Mouse (Mus musculus) skeletal muscle tissue, postnatal 0 days (tissue): ENCODE measurements around the gene Tfdp1. TPM values are rescaled to one million over a fixed set of nuclear protein-coding genes. Genes with fewer than 3 reads are reported as not detected.

Source experiments
- polyA plus RNA-seq: library from polyadenylated mRNA; unstranded; fragments of >200 nt; fragmentation: Nextera tagmentation; extraction: Ambion mirVana; gene quantifications from 2 replicates; pipeline ENCODE4 v1.2.1, GENCODE M21; 2015

The Tfdp1 gene
- polyA plus RNA-seq = 54.9 and 66.3 TPM in 2 replicates

GRCm38 (mm10) chr8:13338255-13338860, at the start of gene Tfdp1:
TSS of gene Tfdp1 (plus strand) at chr8:13338751.

GRCm38 (mm10) chr8:13396725-13397124, 58.2 kb downstream of the Tfdp1 start, which contains the start of gene Atp4b:
TSS of gene Atp4b (minus strand) at chr8:13396825.

GRCm38 (mm10) chr8:13404666-13405131, 66.1 kb downstream of the Tfdp1 start, which contains the start of gene Grk1:
TSS of gene Grk1 (plus strand) at chr8:13405081.

Other genes with a start within 250 kb of the Tfdp1 start
- gene Pcid2, start 233.3 kb upstream of the Tfdp1 start, polyA plus RNA-seq = 13.1 and 13.9 TPM in 2 replicates
- 97.1 and 103 TPM in 2 replicates for gene Cul4a, start 233.1 kb upstream of the Tfdp1 start, polyA plus RNA-seq
- 276 and 297 TPM in 2 replicates for gene Lamp1, start 179.6 kb upstream of the Tfdp1 start, polyA plus RNA-seq
- gene Grtp1, start 138.1 kb upstream of the Tfdp1 start, polyA plus RNA-seq = 8.1 and 8.7 TPM in 2 replicates
- 106 and 112 TPM in 2 replicates for gene Adprhl1, start 84.6 kb upstream of the Tfdp1 start, polyA plus RNA-seq
- 20.7 and 20.9 TPM in 2 replicates for gene Dcun1d2, start 50.6 kb upstream of the Tfdp1 start, polyA plus RNA-seq
- 18.4 and 20.2 TPM in 2 replicates for gene Tmco3, start 50.6 kb upstream of the Tfdp1 start, polyA plus RNA-seq
- gene Atp4b, start 58.1 kb downstream of the Tfdp1 start, polyA plus RNA-seq = not detected in 2 replicates
- gene Grk1, start 66.3 kb downstream of the Tfdp1 start, polyA plus RNA-seq = not detected in 2 replicates
- 2.3 and 2.5 TPM in 2 replicates for gene Tmem255b, start 96.4 kb downstream of the Tfdp1 start, polyA plus RNA-seq
- 134 and 141 TPM in 2 replicates for gene Gas6, start 155.7 kb downstream of the Tfdp1 start, polyA plus RNA-seq
- 0.29 TPM in 1 of 2 replicates, not detected in the other for gene 1700029H14Rik, start 223.7 kb downstream of the Tfdp1 start, polyA plus RNA-seq